Mouse (Mus musculus): Measurements from ENCODE around the gene Slc5a4a. TPM values are rescaled to one million over a fixed set of nuclear protein-coding genes. Genes with fewer than 3 reads are reported as not detected.

Gene Slc5a4a
- total and polyA plus RNA-seq, 3 experiments = not detected

DNA sequence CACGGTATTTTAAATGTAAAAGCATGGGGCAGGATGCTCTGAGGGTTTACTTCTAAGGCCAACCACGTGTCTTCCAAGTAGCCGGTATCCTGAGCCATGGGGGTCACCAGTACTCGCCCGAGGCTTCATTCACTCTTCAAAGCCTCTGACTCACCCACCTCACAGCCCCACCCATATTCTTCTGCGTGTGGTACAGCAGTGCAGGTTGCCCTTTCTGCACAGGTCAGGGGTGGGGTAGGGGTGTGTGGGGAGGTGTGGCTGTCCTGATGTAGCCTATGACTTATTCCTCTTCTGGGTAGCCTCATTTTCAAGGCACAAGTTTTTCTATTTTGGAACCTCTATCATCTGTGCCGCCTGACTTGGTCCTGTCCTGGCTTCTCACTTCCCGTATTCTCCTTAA, 405 bp upstream of the Slc5a4a start:
- no peak for DNase-seq (ENCODE audit: low read depth, low spot score)
- Histone ChIP-seq H3K36me3 (ENCODE audit: control insufficient read depth in 1 of 2, insufficient read depth in 2 of 2, low read length in 2 of 2) (no peaks in the 10 kb centered on the region), H3K27me3 (ENCODE audit: control insufficient read depth in 1 of 2, insufficient read depth in 2 of 2, low read length in 2 of 2) (peaks cover 3 to 4% of the 10 kb centered on the region in 2 experiments; a peak in 3 of 4 replicates), H3K9me3 (replicated peaks; ENCODE audit: insufficient read depth, low read length) (no peaks in the 10 kb centered on the region), H3K79me2 (ENCODE audit: control insufficient read depth, insufficient read depth, low read length, poor library complexity) (no peaks in the 10 kb centered on the region), H3K9ac (ENCODE audit: control insufficient read depth, low read depth, low read length, poor library complexity, severe bottlenecking) (no peak overlapping the region), H3K27ac (ENCODE audit: control insufficient read depth, low read depth, low read length) (no peak overlapping the region), H3K4me3 (ENCODE audit: control insufficient read depth in 1 of 2, insufficient read depth in 1 of 2, low read depth in 2 of 2, low read length in 2 of 2) (no peak overlapping the region), H3K4me1 (ENCODE audit: control insufficient read depth in 1 of 2, insufficient read depth in 2 of 2, low read length in 2 of 2) (no peaks in the 10 kb centered on the region)
- TF ChIP-seq USF2 (IDR thresholded peaks at IDR 0.05; ENCODE audit: borderline replicate concordance in 1 of 2, insufficient read depth in 1 of 2, low read depth in 1 of 2, low read length in 2 of 2) (no peak), ZC3H11A (IDR thresholded peaks at IDR 0.05; ENCODE audit: low read depth, low read length) (no peak), RCOR1 (IDR thresholded peaks at IDR 0.05; ENCODE audit: low read depth, low read length) (no peak), ELF1 (IDR thresholded peaks at IDR 0.05; ENCODE audit: low read depth, low read length) (no peak), SIN3A (IDR thresholded peaks at IDR 0.05; ENCODE audit: low read length) (no peak)

DNA sequence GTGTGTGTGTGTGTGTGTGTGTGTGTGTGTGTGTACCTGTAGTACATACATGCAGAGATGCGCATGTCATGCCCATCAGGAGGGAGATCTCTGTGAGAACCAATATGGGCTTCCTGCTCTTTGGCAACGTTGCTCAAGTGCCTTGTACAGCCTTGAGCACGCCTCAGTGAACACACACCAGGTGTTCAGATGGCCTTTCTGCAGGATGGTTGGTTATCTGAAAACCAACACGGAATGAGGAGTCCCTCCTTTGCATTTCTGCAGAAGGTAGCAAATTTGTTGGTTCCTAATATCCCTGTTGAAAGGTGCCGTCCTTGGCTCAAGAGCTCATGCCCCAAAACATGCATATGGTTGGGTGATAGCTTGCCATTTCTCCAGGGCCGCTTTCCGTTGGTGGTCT, 8.7 kb downstream of the Slc5a4a start:
- Histone ChIP-seq H3K36me3 (ENCODE audit: control insufficient read depth in 1 of 2, insufficient read depth in 2 of 2, low read length in 2 of 2) (no peaks in the 10 kb centered on the region), H3K27me3 (ENCODE audit: control insufficient read depth in 1 of 2, insufficient read depth in 2 of 2, low read length in 2 of 2) (peaks cover 0 to 10% of the 10 kb centered on the region in 2 experiments; a peak in 3 of 4 replicates), H3K9ac (ENCODE audit: control insufficient read depth, low read depth, low read length, poor library complexity, severe bottlenecking) (no peak overlapping the region), H3K4me1 (ENCODE audit: control insufficient read depth in 1 of 2, insufficient read depth in 2 of 2, low read length in 2 of 2) (no peaks in the 10 kb centered on the region), H3K27ac (ENCODE audit: control insufficient read depth, low read depth, low read length) (no peak overlapping the region), H3K9me3 (replicated peaks; ENCODE audit: insufficient read depth, low read length) (no peaks in the 10 kb centered on the region), H3K79me2 (ENCODE audit: control insufficient read depth, insufficient read depth, low read length, poor library complexity) (no peaks in the 10 kb centered on the region), H3K4me3 (ENCODE audit: control insufficient read depth in 1 of 2, insufficient read depth in 1 of 2, low read depth in 2 of 2, low read length in 2 of 2) (no peak overlapping the region)
- no peak for DNase-seq (ENCODE audit: low read depth, low spot score)
- TF ChIP-seq USF1 (IDR thresholded peaks at IDR 0.05; ENCODE audit: low read depth, low read length) (no peak), ZMIZ1 (IDR thresholded peaks at IDR 0.05; ENCODE audit: low read depth, low read length) (no peak), HCFC1 (IDR thresholded peaks at IDR 0.05; ENCODE audit: low read depth, low read length) (no peak), CTCF (IDR thresholded peaks at IDR 0.05 in 2 of 3, conservative IDR thresholded peaks at IDR 0.05 in 1 of 3; ENCODE audit: control insufficient read depth in 1 of 3, insufficient read depth in 1 of 3, low read depth in 2 of 3, low read length in 3 of 3, poor library complexity in 1 of 3, severe bottlenecking in 1 of 3) (no peak), KAT2A (conservative IDR thresholded peaks at IDR 0.05; ENCODE audit: low read depth, low read length) (no peak), MAZ (IDR thresholded peaks at IDR 0.05; ENCODE audit: low read depth, low read length) (no peak), POLR2AphosphoS2 (IDR thresholded peaks at IDR 0.05; ENCODE audit: low read length) (no peak), E2F4 (IDR thresholded peaks at IDR 0.05; ENCODE audit: borderline replicate concordance, low read depth, low read length) (no peak), RCOR1 (IDR thresholded peaks at IDR 0.05; ENCODE audit: low read depth, low read length) (no peak), ZKSCAN1 (IDR thresholded peaks at IDR 0.05; ENCODE audit: low read depth, low read length) (no peak), POLR2AphosphoS5 (IDR thresholded peaks at IDR 0.05; ENCODE audit: borderline replicate concordance, low read depth, low read length) (no peak), NELFE (IDR thresholded peaks at IDR 0.05; ENCODE audit: low read depth, low read length) (no peak), EP300 (IDR thresholded peaks at IDR 0.05; ENCODE audit: low read depth in 1 of 2, low read length in 2 of 2) (no peak)
